Mouse (Mus musculus) limb, embryonic 12.5 days (tissue): ENCODE results near the gene Cdh23. TPM values are rescaled to one million over a fixed set of nuclear protein-coding genes. Genes with fewer than 3 reads are reported as not detected.

Experiments
- ATAC-seq: fragments of 200-750 bp; cut with Nextera tagmentation; 2 replicates; pipeline ENCODE4 v1.8.0; 2017; ENCODE audit warnings: low read depth, moderate TSS enrichment; ENCODE audit not compliant: insufficient number of reproducible peaks, insufficient read depth, low FRiP score, low TSS enrichment
- H3K27ac ChIP-seq: fragments of 300-500 bp; sonication (generic); 2 replicates; pipeline ENCODE4 v1.5.1; 2016; ENCODE audit warnings: mild to moderate bottlenecking, moderate library complexity
- H3K27me3 ChIP-seq: fragments of 300-500 bp; sonication (generic); 2 replicates; pipeline ENCODE4 v1.6.1; 2016; ENCODE audit warnings: mild to moderate bottlenecking, moderate library complexity
- H3K36me3 ChIP-seq: fragments of 300-500 bp; sonication (generic); 2 replicates; pipeline ENCODE4 v1.6.1; 2016; ENCODE audit warnings: mild to moderate bottlenecking, moderate library complexity
- H3K4me1 ChIP-seq: fragments of 300-500 bp; sonication (generic); replicated peaks from 2 replicates; pipeline ENCODE4 v1.6.1; 2016
- H3K4me2 ChIP-seq: fragments of 300-500 bp; sonication (generic); 2 replicates; pipeline ENCODE4 v1.6.1; 2016; ENCODE audit warnings: mild to moderate bottlenecking, moderate library complexity
- H3K4me3 ChIP-seq: fragments of 300-500 bp; sonication (generic); replicated peaks from 2 replicates; pipeline ENCODE4 v1.5.1; 2016; ENCODE audit warnings: mild to moderate bottlenecking
- H3K9ac ChIP-seq: fragments of 300-500 bp; sonication (generic); replicated peaks from 2 replicates; pipeline ENCODE4 v1.6.1; 2016; ENCODE audit warnings: mild to moderate bottlenecking, moderate library complexity
- H3K9me3 ChIP-seq: fragments of 300-500 bp; sonication (generic); 2 replicates; pipeline ENCODE4 v1.6.1; 2016; ENCODE audit warnings: mild to moderate bottlenecking, moderate library complexity
- WGBS: fragments of 180-500 bp; shearing (Covaris S2); methylation state at CpG from one replicate; pipeline ENCODE4 v1.1.7; 2016; 5-methylcytosine and 5-hydroxymethylcytosine counted together
- polyA plus RNA-seq: library from polyadenylated mRNA; unstranded; fragments of >200 nt; fragmentation: Nextera tagmentation; extraction: Ambion mirVana; gene quantifications from 2 replicates; pipeline ENCODE4 v1.2.1, GENCODE M21; 2016

The Cdh23 gene
- polyA plus RNA-seq, 1 experiment from 2014 or later, result 0.34 TPM

GRCm38 (mm10) chr10:60634391-60634790 is 61.9 kb downstream of the Cdh23 start:
- Histone ChIP-seq H3K9ac (no peak overlapping the region), H3K4me2 (no peak overlapping the region), H3K27ac (no peak overlapping the region), H3K4me1 (peaks cover 19% of the 10 kb centered on the region), H3K9me3 (peaks cover 9% of the 10 kb centered on the region), H3K36me3 (no peaks in the 10 kb centered on the region), H3K4me3 (no peak overlapping the region), H3K27me3 (peaks cover 11% of the 10 kb centered on the region; the same call in 1 of the 2 replicates)
- ATAC-seq, result no peak
- 62% methylated on average over 9 of the region's 9 CpGs for WGBS

GRCm38 (mm10) chr10:60626086-60626485 is 70.2 kb downstream of the Cdh23 start:
- no peak overlapping the region for H3K4me2 ChIP-seq
- 0 out of 2 replicates have a peak, but pooled peaks cover 9% of the 10 kb centered on the region for H3K4me1 ChIP-seq
- no peak for ATAC-seq
- no peak overlapping the region for H3K9ac ChIP-seq
- H3K9me3 ChIP-seq, result peaks cover 17% of the 10 kb centered on the region
- peaks cover 8% of the 10 kb centered on the region; the same call in 1 of the 2 replicates for H3K27me3 ChIP-seq
- no peak overlapping the region for H3K27ac ChIP-seq
- 68% methylated on average over 5 of the region's 5 CpGs for WGBS
- no peak overlapping the region for H3K4me3 ChIP-seq
- no peaks in the 10 kb centered on the region for H3K36me3 ChIP-seq

GRCm38 (mm10) chr10:60625511-60625910 is 70.8 kb downstream of the Cdh23 start:
- H3K4me3 ChIP-seq, result no peak overlapping the region
- H3K27ac ChIP-seq, result no peak overlapping the region
- peaks cover 8% of the 10 kb centered on the region; the same call in 1 of the 2 replicates for H3K27me3 ChIP-seq
- 77% methylated on average over 3 of the region's 3 CpGs for WGBS
- no peak overlapping the region for H3K9ac ChIP-seq
- H3K9me3 ChIP-seq, result peaks cover 17% of the 10 kb centered on the region
- H3K36me3 ChIP-seq, result no peaks in the 10 kb centered on the region
- ATAC-seq, result no peak
- 0 out of 2 replicates have a peak, but pooled peaks cover 9% of the 10 kb centered on the region for H3K4me1 ChIP-seq
- H3K4me2 ChIP-seq, result no peak overlapping the region

GRCm38 (mm10) chr10:60624945-60625344 is 71.3 kb downstream of the Cdh23 start:
- no peak overlapping the region for H3K9ac ChIP-seq
- H3K9me3 ChIP-seq, result peaks cover 14% of the 10 kb centered on the region
- H3K27ac ChIP-seq, result no peak overlapping the region
- no peaks in the 10 kb centered on the region for H3K36me3 ChIP-seq
- no peak overlapping the region for H3K4me3 ChIP-seq
- 0 out of 2 replicates have a peak, but pooled peaks cover 9% of the 10 kb centered on the region for H3K4me1 ChIP-seq
- no peak for ATAC-seq
- H3K27me3 ChIP-seq, result peaks cover 8% of the 10 kb centered on the region; the same call in 1 of the 2 replicates
- WGBS, result 40% methylated on average over 3 of the region's 3 CpGs
- H3K4me2 ChIP-seq, result no peak overlapping the region

- Histone ChIP-seq H3K9me3 (peaks cover 7% of the 10 kb centered on the region), H3K4me1 (0 out of 2 replicates have a peak, but pooled peaks cover 9% of the 10 kb centered on the region), H3K27ac (no peak overlapping the region), H3K27me3 (peaks cover 10% of the 10 kb centered on the region; the same call in 1 of the 2 replicates), H3K36me3 (no peaks in the 10 kb centered on the region), H3K9ac (no peak overlapping the region), H3K4me3 (no peak overlapping the region), H3K4me2 (no peak overlapping the region)
- no peak for ATAC-seq
- WGBS, result 34% methylated on average over 14 of the region's 14 CpGs
These were observed 72.0 kb downstream of the Cdh23 start for GRCm38 (mm10) chr10:60624217-60624708.

GRCm38 (mm10) chr10:60622836-60623235 is 73.5 kb downstream of the Cdh23 start:
- H3K4me1 ChIP-seq, result 0 out of 2 replicates have a peak, but pooled peaks cover 9% of the 10 kb centered on the region
- ATAC-seq, result no peak
- no peak overlapping the region for H3K4me2 ChIP-seq
- H3K27me3 ChIP-seq, result peaks cover 10% of the 10 kb centered on the region; the same call in 1 of the 2 replicates
- H3K4me3 ChIP-seq, result no peak overlapping the region
- H3K9ac ChIP-seq, result no peak overlapping the region
- no peak overlapping the region for H3K27ac ChIP-seq
- H3K9me3 ChIP-seq, result no peaks in the 10 kb centered on the region; the same call in 1 of the 2 replicates
- no peaks in the 10 kb centered on the region for H3K36me3 ChIP-seq
- 65% methylated on average over 12 of the region's 12 CpGs for WGBS

GRCm38 (mm10) chr10:60621470-60622170 is 74.7 kb downstream of the Cdh23 start:
- Histone ChIP-seq H3K4me1 (0 out of 2 replicates have a peak, but pooled peaks cover 9% of the 10 kb centered on the region), H3K9ac (no peak overlapping the region), H3K36me3 (no peaks in the 10 kb centered on the region), H3K4me3 (no peak overlapping the region), H3K27me3 (peaks cover 10% of the 10 kb centered on the region; the same call in 1 of the 2 replicates), H3K9me3 (no peaks in the 10 kb centered on the region; the same call in 1 of the 2 replicates), H3K27ac (no peak overlapping the region), H3K4me2 (no peak overlapping the region)
- no peak for ATAC-seq
- 88% methylated on average over 8 of the region's 8 CpGs for WGBS

- no peak for ATAC-seq
- H3K4me2 ChIP-seq, result no peak overlapping the region
- H3K27me3 ChIP-seq, result peaks cover 2% of the 10 kb centered on the region; the same call in 1 of the 2 replicates
- no peaks in the 10 kb centered on the region for H3K9me3 ChIP-seq
- no peaks in the 10 kb centered on the region for H3K4me1 ChIP-seq
- H3K4me3 ChIP-seq, result no peak overlapping the region
- WGBS, result 60% methylated on average over 5 of the region's 5 CpGs
- no peak overlapping the region for H3K9ac ChIP-seq
- no peaks in the 10 kb centered on the region for H3K36me3 ChIP-seq
- H3K27ac ChIP-seq, result no peak overlapping the region
These were observed 80.4 kb downstream of the Cdh23 start for GRCm38 (mm10) chr10:60615898-60616297.

GRCm38 (mm10) chr10:60612893-60613292 is 83.4 kb downstream of the Cdh23 start:
- Histone ChIP-seq H3K27me3 (no peaks in the 10 kb centered on the region), H3K36me3 (no peaks in the 10 kb centered on the region), H3K4me3 (no peak overlapping the region), H3K4me1 (no peaks in the 10 kb centered on the region), H3K9me3 (no peaks in the 10 kb centered on the region), H3K27ac (no peak overlapping the region), H3K4me2 (no peak overlapping the region), H3K9ac (no peak overlapping the region)
- WGBS, result 24% methylated on average over 5 of the region's 5 CpGs
- ATAC-seq, result no peak

- Histone ChIP-seq H3K4me1 (peaks cover 5% of the 10 kb centered on the region; the same call in 1 of the 2 replicates), H3K27me3 (peaks cover 8% of the 10 kb centered on the region; the same call in 1 of the 2 replicates)
- WGBS, result 76% methylated on average over 5 of the region's 5 CpGs
These were observed 89.1 kb downstream of the Cdh23 start for GRCm38 (mm10) chr10:60607166-60607565.

GRCm38 (mm10) chr10:60606661-60607060 is 89.6 kb downstream of the Cdh23 start:
- ATAC-seq, result no peak
- H3K4me2 ChIP-seq, result no peak overlapping the region
- H3K27ac ChIP-seq, result no peak overlapping the region
- H3K4me1 ChIP-seq, result peaks cover 10% of the 10 kb centered on the region; the same call in 1 of the 2 replicates
- H3K9me3 ChIP-seq, result no peaks in the 10 kb centered on the region
- H3K9ac ChIP-seq, result no peak overlapping the region
- H3K36me3 ChIP-seq, result no peaks in the 10 kb centered on the region
- H3K4me3 ChIP-seq, result no peak overlapping the region
- WGBS, result 87% methylated on average over 6 of the region's 6 CpGs
- peaks cover 8% of the 10 kb centered on the region; the same call in 1 of the 2 replicates for H3K27me3 ChIP-seq

More at GRCm38 (mm10) chr10:60607166-60607565, 89.1 kb downstream of the Cdh23 start:
- Histone ChIP-seq H3K4me3 (no peak overlapping the region), H3K4me2 (no peak overlapping the region), H3K9ac (no peak overlapping the region), H3K9me3 (no peaks in the 10 kb centered on the region), H3K36me3 (no peaks in the 10 kb centered on the region), H3K27ac (no peak overlapping the region)
- no peak for ATAC-seq
